Mouse (Mus musculus) liver, embryonic 14.5 days (tissue): Measurements from ENCODE around the gene Hspa4.

Experiments
- CTCF ChIP-seq: IDR thresholded peaks from 2 replicates; pipeline ENCODE4 v1.5.1; 2016; ENCODE audit warnings: antibody characterized with exemption, low read depth, control low read depth
- EP300 ChIP-seq: IDR thresholded peaks from 2 replicates; pipeline ENCODE4 v1.6.1; 2016; ENCODE audit warnings: antibody characterized with exemption, low read depth

- TF ChIP-seq CTCF (no peak), EP300 (no peak)
Measured at GRCm38 (mm10) chr11:53330325-53330724, 30.1 kb upstream of the Hspa4 start.
